Mouse (Mus musculus) midbrain, embryonic 13.5 days (tissue): Measurements from ENCODE around the gene Rgs16. TPM values are rescaled to one million over a fixed set of nuclear protein-coding genes. Genes with fewer than 3 reads are reported as not detected.

Experiments
- polyA plus RNA-seq: library from polyadenylated mRNA; unstranded; fragments of >200 nt; fragmentation: Nextera tagmentation; extraction: Ambion mirVana; gene quantifications from 2 replicates; pipeline ENCODE4 v1.2.1, GENCODE M21; 2015

Rgs16 gene
- polyA plus RNA-seq, 1 experiment from 2014 or later, result 34.6 TPM

Other genes starting within 250 kb of the Rgs16 start
- 10.0 and 12.2 TPM in 2 replicates for gene Npl, start 190.3 kb upstream of the Rgs16 start, polyA plus RNA-seq
- 32.4 and 33.6 TPM in 2 replicates for gene Rgs8, start 87.3 kb upstream of the Rgs16 start, polyA plus RNA-seq
- gene Rnasel, start 9.1 kb downstream of the Rgs16 start, polyA plus RNA-seq, result 57.3 and 62.8 TPM in 2 replicates
- 0.08 TPM in 1 of 2 replicates, not detected in the other for gene Rgsl1, start 103.8 kb downstream of the Rgs16 start, polyA plus RNA-seq
- gene Teddm1b, start 134.0 kb downstream of the Rgs16 start, polyA plus RNA-seq, result 1.1 and 1.4 TPM in 2 replicates
- not detected in 2 replicates for gene Teddm1a, start 151.4 kb downstream of the Rgs16 start, polyA plus RNA-seq
- gene Glul, start 159.6 kb downstream of the Rgs16 start, polyA plus RNA-seq, result 131 and 132 TPM in 2 replicates
- 1.1 and 1.2 TPM in 2 replicates for gene Teddm2, start 159.9 kb downstream of the Rgs16 start, polyA plus RNA-seq